Mouse (Mus musculus) hindbrain, embryonic 13.5 days (tissue): ENCODE results near the gene Cop1. TPM values are rescaled to one million over a fixed set of nuclear protein-coding genes. Genes with fewer than 3 reads are reported as not detected.

Source experiments
- ATAC-seq: fragments of 200-750 bp; cut with Nextera tagmentation; 2 replicates; pipeline ENCODE4 v1.8.0; 2017; ENCODE audit warnings: moderate TSS enrichment; ENCODE audit not compliant: low FRiP score
- H3K27ac ChIP-seq: fragments of 300-500 bp; sonication (generic); 2 replicates; pipeline ENCODE4 v1.5.1; 2015; ENCODE audit warnings: inconsistent platforms, mild to moderate bottlenecking, moderate library complexity
- H3K27me3 ChIP-seq: fragments of 300-500 bp; sonication (generic); 2 replicates; pipeline ENCODE4 v1.6.1; 2015; ENCODE audit warnings: mild to moderate bottlenecking, inconsistent platforms
- H3K36me3 ChIP-seq: fragments of 300-500 bp; sonication (generic); 2 replicates; pipeline ENCODE4 v1.6.1; 2015; ENCODE audit warnings: mild to moderate bottlenecking, inconsistent platforms
- H3K4me1 ChIP-seq: fragments of 300-500 bp; sonication (generic); replicated peaks from 2 replicates; pipeline ENCODE4 v1.6.1; 2015; ENCODE audit warnings: inconsistent platforms
- H3K4me2 ChIP-seq: fragments of 300-500 bp; sonication (generic); 2 replicates; pipeline ENCODE4 v1.6.1; 2015; ENCODE audit warnings: inconsistent platforms, mild to moderate bottlenecking, moderate library complexity
- H3K4me3 ChIP-seq: fragments of 300-500 bp; sonication (generic); 2 replicates; pipeline ENCODE4 v1.5.1; 2015; ENCODE audit warnings: mild to moderate bottlenecking, inconsistent platforms
- H3K9ac ChIP-seq: fragments of 300-500 bp; sonication (generic); 2 replicates; pipeline ENCODE4 v1.6.1; 2015; ENCODE audit warnings: mild to moderate bottlenecking, inconsistent platforms
- H3K9me3 ChIP-seq: fragments of 300-500 bp; sonication (generic); 2 replicates; pipeline ENCODE4 v1.6.1; 2016; ENCODE audit warnings: inconsistent platforms
- WGBS: fragments of 180-500 bp; shearing (Covaris S2); methylation state at CpG from one replicate; pipeline ENCODE4 v1.1.7; 2015; 5-methylcytosine and 5-hydroxymethylcytosine counted together
- polyA plus RNA-seq: library from polyadenylated mRNA; unstranded; fragments of >200 nt; fragmentation: Nextera tagmentation; extraction: Ambion mirVana; gene quantifications from 2 replicates; pipeline ENCODE4 v1.2.1, GENCODE M21; 2015

Gene Cop1
- polyA plus RNA-seq, 1 experiment from 2014 or later: 22.2 TPM

DNA sequence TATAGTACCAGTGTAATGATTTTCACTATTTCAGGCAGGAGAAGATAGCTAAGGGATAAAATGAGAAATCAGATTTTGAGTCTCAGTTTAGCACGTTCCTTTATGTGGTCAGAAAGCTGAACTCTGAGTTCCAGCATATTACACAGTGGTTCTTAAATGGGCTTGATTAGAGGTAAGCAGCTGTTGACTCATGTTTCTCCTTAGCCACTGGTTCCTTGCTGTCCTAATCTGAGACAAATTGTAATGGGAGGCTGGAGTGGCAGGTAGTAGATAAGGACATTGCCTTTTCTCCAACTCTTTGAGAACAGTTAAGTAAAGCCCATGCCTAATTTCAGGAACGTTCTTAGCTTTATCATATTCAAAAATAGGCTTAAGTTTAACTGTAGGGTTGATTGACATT lies 3.6 kb downstream of the Cop1 start:
- H3K4me1 ChIP-seq: peaks cover 37% of the 10 kb centered on the region
- 95% methylated on average over 2 of the region's 2 CpGs for WGBS
- no peaks in the 10 kb centered on the region for H3K27me3 ChIP-seq
- H3K4me3 ChIP-seq: no peak overlapping the region
- 0 out of 2 replicates have a peak, but pooled peaks cover 5% of the 10 kb centered on the region for H3K36me3 ChIP-seq
- H3K9me3 ChIP-seq: no peaks in the 10 kb centered on the region
- no peak overlapping the region for H3K4me2 ChIP-seq
- no peak overlapping the region for H3K27ac ChIP-seq
- H3K9ac ChIP-seq: no peak overlapping the region
- ATAC-seq: no peak

DNA sequence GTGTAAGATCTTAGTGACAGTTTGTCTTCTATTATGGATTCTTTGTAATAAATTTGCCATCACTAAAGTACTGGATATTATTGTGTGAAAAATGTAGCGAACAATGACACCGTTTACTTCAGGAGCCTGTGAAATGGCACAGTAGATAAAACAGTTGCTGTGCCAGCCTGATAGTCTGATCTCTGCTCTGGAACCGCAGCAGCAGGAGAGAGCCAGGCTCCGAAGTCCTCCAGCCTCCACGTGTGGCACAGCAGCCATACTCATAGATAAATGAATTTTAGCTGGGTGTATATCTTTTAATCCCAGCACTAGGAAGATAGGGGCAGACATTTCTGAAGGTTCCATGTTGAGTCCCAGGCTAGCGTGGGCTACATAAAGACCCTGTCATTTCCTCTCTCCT lies 6.0 kb downstream of the Cop1 start:
- 0 out of 2 replicates have a peak, but pooled peaks cover 9% of the 10 kb centered on the region for H3K36me3 ChIP-seq
- no peaks in the 10 kb centered on the region for H3K9me3 ChIP-seq
- H3K27me3 ChIP-seq: no peaks in the 10 kb centered on the region
- peaks cover 33% of the 10 kb centered on the region for H3K4me1 ChIP-seq
- no peak for ATAC-seq
- WGBS: 87% methylated on average over 6 of the region's 6 CpGs
- H3K27ac ChIP-seq: no peak overlapping the region
- H3K9ac ChIP-seq: no peak overlapping the region
- no peak overlapping the region for H3K4me3 ChIP-seq
- H3K4me2 ChIP-seq: no peak overlapping the region

DNA sequence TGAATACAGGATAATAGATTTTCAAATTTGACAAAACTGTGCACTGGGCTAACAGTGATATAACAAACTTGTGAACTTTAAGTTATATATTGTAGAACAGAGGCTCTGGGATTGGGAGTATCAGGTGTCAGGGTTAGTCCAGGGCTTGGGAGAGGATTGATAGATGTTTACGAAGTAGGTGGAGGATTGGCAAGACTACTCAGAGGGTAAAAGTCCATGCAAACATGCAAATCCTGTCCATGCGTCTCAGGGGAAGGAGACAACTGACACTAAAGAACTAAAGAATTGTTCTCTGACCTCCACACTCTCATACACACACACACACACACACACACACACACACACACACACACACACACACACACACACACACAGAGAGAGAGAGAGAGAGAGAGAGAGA lies 18.2 kb downstream of the Cop1 start:
- no peaks in the 10 kb centered on the region for H3K9me3 ChIP-seq
- peaks cover 29% of the 10 kb centered on the region for H3K36me3 ChIP-seq
- 79% methylated on average over 2 of the region's 2 CpGs for WGBS
- H3K4me1 ChIP-seq: no peaks in the 10 kb centered on the region
- H3K4me2 ChIP-seq: no peak overlapping the region
- H3K9ac ChIP-seq: no peak overlapping the region
- no peak overlapping the region for H3K27ac ChIP-seq
- H3K27me3 ChIP-seq: no peaks in the 10 kb centered on the region
- no peak for ATAC-seq
- no peak overlapping the region for H3K4me3 ChIP-seq

DNA sequence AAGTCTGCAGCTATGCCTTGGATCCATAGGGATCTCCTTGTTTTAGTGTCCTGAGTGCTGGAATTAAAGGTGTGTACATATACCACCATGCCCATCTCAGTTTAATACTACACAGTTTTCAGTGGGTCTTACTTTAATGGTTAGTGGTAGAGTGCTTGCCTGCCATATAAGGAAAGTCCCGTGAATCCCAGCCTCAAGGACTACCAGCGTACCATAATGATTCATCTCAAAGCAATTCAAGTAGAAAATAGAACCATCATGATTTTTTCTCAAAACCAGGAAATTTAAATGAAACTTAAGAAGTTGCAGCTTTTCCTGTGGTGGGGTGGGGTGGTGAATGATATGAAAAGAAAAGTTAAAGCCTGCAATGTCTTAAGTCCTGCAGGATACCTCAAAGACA lies 21.0 kb downstream of the Cop1 start:
- H3K9ac ChIP-seq: no peak overlapping the region
- ATAC-seq: no peak
- 92% methylated on average over 2 of the region's 2 CpGs for WGBS

DNA sequence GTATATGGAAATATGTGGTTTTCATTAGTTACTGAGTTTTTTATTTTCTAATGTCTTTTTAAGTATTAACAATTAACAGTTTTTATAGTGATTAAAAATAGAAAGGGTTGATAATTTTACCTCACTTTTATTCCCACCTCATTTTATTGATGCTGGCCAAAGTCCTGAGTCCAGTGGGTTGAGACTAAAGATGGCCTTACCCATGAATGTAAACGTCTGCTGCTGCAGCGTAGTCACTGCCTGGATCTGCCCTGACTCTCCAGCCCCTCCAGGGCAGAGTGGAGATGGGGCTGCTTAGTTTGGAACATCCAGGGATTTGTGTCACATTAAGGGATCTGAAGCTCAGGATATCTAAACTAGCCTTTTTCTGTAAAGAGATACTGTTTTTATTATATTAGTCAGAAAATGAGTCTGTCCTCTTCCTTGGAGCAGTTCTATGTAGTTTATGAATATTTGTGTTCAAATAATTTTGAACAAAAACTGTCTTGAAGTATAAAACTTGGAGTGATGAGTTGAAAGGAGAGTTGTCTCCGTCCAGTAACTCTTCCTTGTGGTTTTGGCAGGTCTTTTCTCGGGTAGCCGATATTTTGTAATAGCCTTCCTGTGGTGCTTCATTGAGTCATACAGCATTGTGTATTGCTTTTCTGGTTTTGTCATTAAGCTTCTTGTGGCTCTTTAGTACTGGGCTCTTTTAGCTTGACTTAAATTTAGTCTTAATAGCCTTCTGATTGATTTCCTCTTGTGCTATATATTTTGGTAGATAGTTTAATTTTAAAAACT lies 23.0 kb downstream of the Cop1 start:
- 87% methylated on average over 5 of the region's 5 CpGs for WGBS
- H3K4me1 ChIP-seq: no peaks in the 10 kb centered on the region
- H3K27me3 ChIP-seq: no peaks in the 10 kb centered on the region
- no peak overlapping the region for H3K4me3 ChIP-seq
- H3K9me3 ChIP-seq: no peaks in the 10 kb centered on the region
- H3K9ac ChIP-seq: no peak overlapping the region
- peaks cover 23% of the 10 kb centered on the region for H3K36me3 ChIP-seq
- no peak overlapping the region for H3K4me2 ChIP-seq
- H3K27ac ChIP-seq: no peak overlapping the region
- no peak for ATAC-seq

More for the DNA sequence above, 21.0 kb downstream of the Cop1 start:
- H3K27ac ChIP-seq: no peak overlapping the region
- no peaks in the 10 kb centered on the region for H3K9me3 ChIP-seq
- H3K4me1 ChIP-seq: no peaks in the 10 kb centered on the region
- no peaks in the 10 kb centered on the region for H3K27me3 ChIP-seq
- H3K4me2 ChIP-seq: no peak overlapping the region
- H3K4me3 ChIP-seq: no peak overlapping the region
- peaks cover 24% of the 10 kb centered on the region for H3K36me3 ChIP-seq

DNA sequence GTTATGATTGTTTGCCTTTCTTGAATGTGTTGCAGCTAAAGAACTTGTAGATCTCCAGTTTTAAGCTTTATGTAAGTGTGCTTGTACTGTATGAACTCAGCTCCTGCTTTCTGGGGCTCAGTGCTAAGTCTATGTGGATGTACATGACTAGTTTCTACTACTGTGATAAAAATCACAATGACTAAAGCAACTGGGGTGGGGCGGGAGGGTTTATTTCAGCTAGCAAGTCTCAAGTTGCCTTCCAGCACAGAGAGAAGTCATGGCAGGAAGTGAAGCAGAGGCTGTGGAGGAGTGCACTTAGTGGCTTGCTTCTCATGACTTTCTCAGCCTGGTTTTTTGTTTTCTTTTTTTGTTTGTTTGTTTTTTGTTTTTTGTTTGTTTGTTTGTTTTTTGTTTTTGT lies 24.4 kb downstream of the Cop1 start:
- Histone ChIP-seq H3K27ac (no peak overlapping the region), H3K9ac (no peak overlapping the region), H3K4me2 (no peak overlapping the region), H3K9me3 (no peaks in the 10 kb centered on the region), H3K27me3 (no peaks in the 10 kb centered on the region), H3K4me3 (no peak overlapping the region), H3K4me1 (no peaks in the 10 kb centered on the region), H3K36me3 (peaks cover 20% of the 10 kb centered on the region)
- ATAC-seq: no peak
- WGBS: 92% methylated on average over 1 of the region's 1 CpGs

DNA sequence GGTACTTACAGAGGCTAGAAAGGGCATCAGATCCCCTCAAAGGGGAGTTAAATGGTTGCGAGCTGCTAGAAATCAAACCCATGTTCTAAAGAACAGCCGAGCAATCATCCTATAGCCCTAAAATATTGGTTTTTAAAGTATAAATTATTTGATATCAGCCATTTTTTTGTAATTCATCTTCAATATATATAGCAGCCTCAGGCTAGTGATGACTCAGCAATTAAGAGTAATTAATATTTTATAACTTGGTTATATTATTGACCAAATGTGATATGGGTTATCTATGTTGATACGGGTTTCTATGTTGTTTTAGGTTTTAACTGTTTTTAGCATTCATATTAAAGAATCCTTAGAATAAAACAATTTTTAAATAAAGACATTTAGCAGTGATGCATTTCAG lies 31.7 kb downstream of the Cop1 start:
- Histone ChIP-seq H3K4me3 (no peak overlapping the region), H3K9me3 (no peaks in the 10 kb centered on the region), H3K9ac (no peak overlapping the region), H3K27me3 (no peaks in the 10 kb centered on the region), H3K27ac (no peak overlapping the region), H3K36me3 (peaks cover 8% of the 10 kb centered on the region; the same call in 1 of the 2 replicates), H3K4me2 (no peak overlapping the region), H3K4me1 (0 out of 2 replicates have a peak, but pooled peaks cover 2% of the 10 kb centered on the region)
- ATAC-seq: no peak
- 96% methylated on average over 3 of the region's 3 CpGs for WGBS

DNA sequence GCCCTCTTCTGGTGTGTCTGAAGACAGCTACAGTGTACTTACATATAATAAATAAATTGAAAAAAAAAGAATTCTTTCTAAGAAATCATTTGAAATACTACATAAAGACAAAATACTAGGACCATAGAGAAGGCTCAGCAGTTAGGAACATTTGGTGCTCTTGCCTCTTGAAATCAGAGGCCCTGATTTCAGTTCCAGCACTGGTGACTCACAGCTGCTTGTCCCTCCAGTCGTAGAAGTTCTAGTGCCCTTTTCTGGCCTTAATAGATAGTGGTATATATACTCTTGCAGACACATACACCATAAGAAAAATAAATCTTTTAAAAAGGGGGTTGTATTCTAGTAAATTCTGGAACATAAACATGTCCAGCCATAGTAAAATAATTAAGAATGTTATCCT lies 48.0 kb downstream of the Cop1 start:
- Histone ChIP-seq H3K4me3 (no peak overlapping the region), H3K4me2 (no peak overlapping the region), H3K27me3 (no peaks in the 10 kb centered on the region), H3K27ac (no peak overlapping the region), H3K9ac (no peak overlapping the region), H3K9me3 (no peaks in the 10 kb centered on the region), H3K4me1 (no peaks in the 10 kb centered on the region), H3K36me3 (peaks cover 26% of the 10 kb centered on the region)
- WGBS: 95% methylated on average over 1 of the region's 1 CpGs
- ATAC-seq: no peak

DNA sequence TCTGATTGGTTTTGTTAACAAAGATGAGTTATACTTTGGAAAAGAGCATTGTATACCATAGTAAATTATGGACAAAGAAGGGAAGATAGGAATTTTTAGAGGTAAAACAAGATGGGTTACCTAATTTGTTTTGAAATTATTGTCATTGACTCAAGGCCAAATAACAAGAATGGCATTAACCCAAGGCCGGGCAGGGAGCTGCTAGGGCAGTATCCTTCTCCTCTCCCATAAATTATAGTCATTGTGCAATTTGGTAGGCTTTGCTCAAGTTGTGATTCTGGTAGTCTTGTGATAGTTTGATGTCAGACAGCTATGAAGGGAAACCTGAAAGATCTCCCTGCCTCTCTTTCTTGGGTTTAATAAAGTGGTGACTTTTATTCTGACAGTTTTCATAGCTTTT lies 49.7 kb downstream of the Cop1 start:
- Histone ChIP-seq H3K9me3 (no peaks in the 10 kb centered on the region), H3K27me3 (no peaks in the 10 kb centered on the region), H3K4me1 (no peaks in the 10 kb centered on the region), H3K9ac (no peak overlapping the region), H3K4me2 (no peak overlapping the region), H3K4me3 (no peak overlapping the region), H3K36me3 (peaks cover 29% of the 10 kb centered on the region), H3K27ac (no peak overlapping the region)
- WGBS: 92% methylated on average over 1 of the region's 1 CpGs
- no peak for ATAC-seq

DNA sequence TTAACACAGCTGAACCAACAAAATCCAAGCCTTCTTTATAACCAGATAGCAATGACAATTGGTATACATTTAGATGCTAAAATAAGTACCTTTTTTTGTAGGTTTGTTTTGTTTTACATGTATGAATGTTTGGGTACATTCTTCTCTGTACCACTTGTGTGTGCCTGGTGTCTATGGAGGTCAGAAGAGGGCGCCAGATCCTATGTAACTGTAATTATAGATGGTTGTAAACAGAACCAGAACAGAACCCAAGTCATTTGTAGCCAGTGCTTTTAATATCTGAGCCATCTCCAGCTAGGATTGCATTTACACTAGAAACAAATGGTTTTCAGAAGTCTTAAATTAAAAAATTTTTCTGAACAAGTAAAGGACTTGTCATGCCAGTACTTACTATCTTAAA lies 54.7 kb downstream of the Cop1 start:
- Histone ChIP-seq H3K4me1 (no peaks in the 10 kb centered on the region), H3K27me3 (no peaks in the 10 kb centered on the region), H3K4me2 (no peak overlapping the region), H3K27ac (no peak overlapping the region), H3K4me3 (no peak overlapping the region), H3K9me3 (no peaks in the 10 kb centered on the region), H3K36me3 (peaks cover 12% of the 10 kb centered on the region; the same call in 1 of the 2 replicates), H3K9ac (no peak overlapping the region)
- no peak for ATAC-seq
- 79% methylated on average over 1 of the region's 1 CpGs for WGBS

DNA sequence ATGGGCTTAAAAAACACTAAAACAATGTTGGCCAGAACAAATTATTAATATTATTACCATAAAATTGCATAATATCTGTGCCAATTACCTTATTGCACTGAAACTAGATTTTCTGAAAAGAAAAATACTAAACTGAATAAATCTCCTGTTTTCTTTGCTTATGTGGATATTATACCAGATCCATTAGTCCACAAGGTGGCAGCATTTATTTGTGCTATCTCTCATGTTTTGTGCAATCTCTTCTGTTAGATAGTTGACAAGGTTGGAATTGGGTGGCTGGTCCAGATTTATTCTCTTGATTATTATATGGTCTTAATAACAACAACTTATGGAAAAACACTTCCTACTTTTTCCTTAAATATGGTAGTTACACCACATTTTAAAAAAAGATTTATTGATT lies 58.1 kb downstream of the Cop1 start:
- Histone ChIP-seq H3K27ac (no peak overlapping the region), H3K4me2 (no peak overlapping the region), H3K36me3 (peaks cover 13% of the 10 kb centered on the region), H3K27me3 (no peaks in the 10 kb centered on the region), H3K9ac (no peak overlapping the region), H3K4me3 (no peak overlapping the region), H3K9me3 (no peaks in the 10 kb centered on the region), H3K4me1 (no peaks in the 10 kb centered on the region)
- no peak for ATAC-seq

DNA sequence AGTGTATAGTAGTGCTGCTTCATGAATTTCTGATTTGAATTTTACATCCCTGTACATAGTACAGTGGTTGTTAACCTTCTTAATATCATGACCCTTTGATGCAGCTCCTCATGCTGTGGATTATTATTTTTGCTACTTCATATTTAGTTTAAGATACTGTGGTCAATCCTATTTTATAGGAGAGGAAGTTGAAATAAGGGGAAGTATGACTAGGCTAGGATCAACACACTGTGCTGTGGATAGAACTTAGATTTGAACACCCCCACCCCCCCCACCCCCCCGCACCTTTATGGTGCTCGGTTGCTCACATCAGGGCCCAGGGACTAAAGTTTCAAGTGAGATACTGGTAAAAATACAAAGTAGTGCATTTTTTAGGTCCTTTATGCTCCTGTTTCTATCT lies 58.7 kb downstream of the Cop1 start:
- H3K36me3 ChIP-seq: peaks cover 11% of the 10 kb centered on the region
- no peak for ATAC-seq

DNA sequence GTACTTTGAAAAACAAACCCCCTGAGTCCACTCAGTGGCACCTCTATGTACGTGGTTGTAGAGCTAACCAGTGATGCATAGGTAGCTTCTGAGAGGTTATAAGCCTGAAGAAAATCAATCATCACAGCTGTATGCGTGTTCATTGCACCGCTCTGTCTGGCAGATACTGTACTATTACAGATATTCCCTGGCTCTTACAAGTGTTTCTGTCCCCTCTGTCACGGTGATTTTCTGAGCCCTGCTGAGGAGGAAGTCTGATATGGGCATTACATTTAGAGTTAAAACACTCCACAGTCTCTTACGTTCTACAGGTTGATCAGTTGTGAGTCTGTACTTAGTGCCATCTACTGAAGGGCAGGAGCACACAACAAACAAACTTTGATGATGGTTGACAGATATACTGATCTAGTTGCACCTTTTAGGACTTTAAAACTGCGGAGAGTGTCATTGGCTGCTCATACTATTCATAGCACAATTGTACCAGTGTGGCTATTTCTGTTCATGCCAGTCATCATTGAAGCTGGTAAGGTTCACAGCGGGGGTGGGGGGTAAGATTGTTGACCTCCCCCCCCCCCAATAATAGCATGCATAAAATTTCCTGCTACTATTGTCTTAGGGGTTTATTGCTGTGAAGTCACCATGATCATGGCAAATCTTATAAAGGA lies 69.4 kb downstream of the Cop1 start:
- H3K36me3 ChIP-seq: peaks cover 6% of the 10 kb centered on the region; the same call in 1 of the 2 replicates
- H3K4me1 ChIP-seq: no peaks in the 10 kb centered on the region
- no peaks in the 10 kb centered on the region for H3K9me3 ChIP-seq
- H3K4me2 ChIP-seq: no peak overlapping the region
- H3K27me3 ChIP-seq: no peaks in the 10 kb centered on the region
- WGBS: 94% methylated on average over 7 of the region's 7 CpGs
- no peak overlapping the region for H3K4me3 ChIP-seq
- H3K9ac ChIP-seq: no peak overlapping the region
- no peak for ATAC-seq
- no peak overlapping the region for H3K27ac ChIP-seq

More for the DNA sequence above, 58.7 kb downstream of the Cop1 start:
- Histone ChIP-seq H3K9me3 (no peaks in the 10 kb centered on the region), H3K9ac (no peak overlapping the region), H3K4me3 (no peak overlapping the region), H3K4me1 (no peaks in the 10 kb centered on the region), H3K27ac (no peak overlapping the region), H3K27me3 (no peaks in the 10 kb centered on the region), H3K4me2 (no peak overlapping the region)
- 97% methylated on average over 2 of the region's 2 CpGs for WGBS
